Mouse (Mus musculus) adrenal gland, adult 18-20 months (tissue): ENCODE data around the gene Pakap. TPM values are rescaled to one million over a fixed set of nuclear protein-coding genes. Genes with fewer than 3 reads are reported as not detected.

Experiments
- DNase-seq, 2 experiments: peaks; one replicate each; pipeline ENCODE4 v3.0.0; 2021 to 2022; ENCODE audit warnings: low spot score in 2 of 2
- total RNA-seq, 2 experiments: library from RNA; stranded (reverse); gene quantifications; 1 replicate in 1 of 2; 2 replicates in 1 of 2; pipeline ENCODE4 v1.2.3; 2021

Gene Pakap
- total RNA-seq, 2 experiments from 2014 or later = 34.5 to 69.8 TPM

GRCm38 (mm10) chr4:57940631-57941030, 372.7 kb downstream of the Pakap start:
- DNase-seq = no peak

- no peak for DNase-seq
Observed at GRCm38 (mm10) chr4:57942892-57943291, 374.9 kb downstream of the Pakap start.

Other genes with a start within 250 kb of the Pakap start
- 10 to 100 TPM; 10.3 to 43.5 TPM for gene Palm2, start 133.9 kb upstream of the Pakap start, total RNA-seq
- gene Akap2, start 149.5 kb downstream of the Pakap start, total RNA-seq = 100 to 1,000 TPM; 191 to 192 TPM